Mouse (Mus musculus) kidney, adult 9 months (tissue): Measurements from ENCODE around the gene Dpagt1.
"Not testable (repeated sequence)": the region's sequence is repeated elsewhere in the genome, so short reads cannot be mapped to it uniquely, and the experiment has no call there.

ENCODE experiments used
- DNase-seq: peaks from one replicate; pipeline ENCODE4 v3.0.0; 2022

Dpagt1 gene

GRCm38 (mm10) chr9:44341487-44341886, 15.7 kb downstream of the Dpagt1 start:
- no peak for DNase-seq

DNA sequence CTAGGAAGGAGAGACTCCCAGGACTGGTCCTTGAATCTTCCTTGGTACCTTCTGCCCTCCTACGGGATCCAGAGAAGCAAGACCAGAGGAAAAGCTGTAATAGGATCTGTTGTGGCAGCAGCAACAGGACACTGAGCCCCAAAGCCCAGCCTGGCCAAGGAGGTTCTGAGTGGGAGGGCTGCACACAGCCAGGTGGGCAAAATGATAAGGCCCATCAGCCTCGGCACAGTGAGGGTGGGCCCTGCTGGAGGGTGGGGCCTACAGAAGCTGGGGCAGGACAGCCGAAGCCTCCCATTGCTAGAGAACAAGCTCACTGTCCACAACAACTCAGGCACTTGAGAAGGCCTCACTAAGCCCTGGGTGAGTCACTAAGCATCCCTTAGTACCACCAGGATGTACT, 16.4 kb downstream of the Dpagt1 start:
- no peak for DNase-seq

DNA sequence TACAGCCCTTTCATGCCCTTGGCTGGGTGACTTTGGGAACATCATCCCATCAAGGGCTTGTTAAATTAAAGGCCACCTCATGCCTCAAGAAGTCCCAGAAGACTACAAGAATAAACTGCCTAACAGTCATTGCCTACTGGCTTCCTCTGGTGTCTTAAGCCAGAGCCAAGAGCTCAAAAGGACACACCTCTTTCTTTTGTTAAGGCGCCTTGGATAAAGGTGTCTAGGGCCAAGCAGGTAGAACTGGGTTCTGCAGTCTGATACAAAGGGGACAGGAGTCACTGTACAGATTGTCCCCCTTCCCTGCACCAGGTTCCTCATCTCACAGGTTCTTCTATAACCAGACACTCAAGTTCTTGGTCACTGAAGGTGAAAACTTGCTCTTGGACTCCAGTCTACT, 16.8 kb downstream of the Dpagt1 start:
- no peak for DNase-seq

DNA sequence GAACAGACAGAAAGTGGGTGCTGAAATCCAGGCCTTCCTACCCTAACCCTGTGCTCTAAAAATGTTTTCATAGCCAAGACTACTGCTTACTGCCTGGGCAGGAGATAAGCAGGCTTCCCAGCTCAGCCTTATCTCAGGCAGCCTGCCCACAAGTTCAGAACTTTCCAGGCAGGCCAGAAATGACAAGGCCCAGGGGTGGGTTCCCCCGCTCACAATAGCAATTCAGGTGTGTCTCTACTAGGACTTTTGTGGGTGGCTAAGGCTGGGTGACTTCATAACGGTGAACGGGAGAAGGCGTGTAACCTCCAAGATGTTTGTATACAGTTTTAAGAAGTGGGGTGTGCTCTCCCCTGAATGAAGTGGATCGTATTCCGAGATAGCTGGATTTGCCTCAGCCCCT, 17.5 kb downstream of the Dpagt1 start:
- DNase-seq = no peak

- peak; percentile 94 for DNase-seq
Observed at GRCm38 (mm10) chr9:44343781-44344421, 18.1 kb downstream of the Dpagt1 start, which contains the start of gene Hmbs. Hmbs (minus strand) TSS chr9:44344228.

- DNase-seq = no peak
Observed at GRCm38 (mm10) chr9:44345570-44346433, 20.0 kb downstream of the Dpagt1 start.

DNA sequence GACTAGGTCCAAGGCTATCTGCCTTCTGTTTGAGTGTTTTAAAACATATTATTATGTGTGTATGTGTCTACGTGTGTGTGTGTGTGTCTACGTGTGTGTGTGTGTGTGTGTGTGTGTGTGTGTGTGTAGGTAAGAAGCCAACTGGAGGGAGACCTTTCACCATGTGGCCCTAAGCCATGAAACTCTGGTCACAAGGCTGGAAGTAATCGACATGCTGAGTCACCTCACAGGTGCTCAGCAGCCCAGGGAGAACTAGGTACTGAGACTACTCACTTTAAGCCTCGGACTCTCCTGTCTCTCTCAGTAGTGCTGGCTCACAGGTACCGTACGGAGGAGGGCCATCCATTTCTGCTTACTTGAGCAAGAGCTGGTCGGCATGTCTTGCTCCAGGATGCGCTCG, 21.3 kb downstream of the Dpagt1 start:
- no peak for DNase-seq

DNA sequence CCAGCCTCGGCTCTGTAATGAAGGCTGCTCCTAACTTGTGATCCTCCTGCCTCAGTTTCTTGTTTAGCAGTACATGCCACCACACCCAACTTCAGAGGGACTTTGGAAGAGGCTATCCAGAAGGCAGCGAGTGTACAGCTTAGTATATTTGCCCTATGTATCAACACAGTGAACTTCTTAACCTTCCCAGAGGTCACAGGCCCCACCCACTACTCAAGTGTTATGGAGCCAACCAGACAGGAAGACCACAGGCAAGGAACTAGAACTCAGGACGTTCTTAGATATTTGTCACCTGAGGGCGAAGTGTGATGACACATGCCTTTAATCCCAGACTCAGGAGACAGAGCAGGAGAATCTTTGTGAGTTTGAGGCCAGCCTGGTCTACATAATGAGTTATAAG, 21.8 kb downstream of the Dpagt1 start:
- DNase-seq = no peak

DNA sequence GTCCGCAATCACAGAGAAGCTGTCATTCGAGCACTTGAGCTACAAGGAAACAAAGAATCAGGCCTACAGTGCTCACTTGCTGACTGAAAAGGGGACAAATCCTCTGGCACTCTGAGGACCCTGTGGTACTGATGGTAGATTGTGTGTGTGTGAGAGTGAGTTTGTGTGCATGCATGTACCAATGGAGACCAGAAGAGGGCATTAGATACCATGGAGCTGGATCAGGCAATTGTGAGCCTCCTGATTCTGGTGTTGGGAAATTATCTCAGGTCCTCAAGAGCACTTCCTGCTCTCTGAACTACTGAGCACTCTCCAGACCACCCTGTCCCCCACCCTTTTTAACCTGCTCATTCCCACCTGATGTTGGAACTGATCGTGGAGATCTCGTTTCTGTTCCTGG, 22.7 kb downstream of the Dpagt1 start:
- DNase-seq = no peak

DNA sequence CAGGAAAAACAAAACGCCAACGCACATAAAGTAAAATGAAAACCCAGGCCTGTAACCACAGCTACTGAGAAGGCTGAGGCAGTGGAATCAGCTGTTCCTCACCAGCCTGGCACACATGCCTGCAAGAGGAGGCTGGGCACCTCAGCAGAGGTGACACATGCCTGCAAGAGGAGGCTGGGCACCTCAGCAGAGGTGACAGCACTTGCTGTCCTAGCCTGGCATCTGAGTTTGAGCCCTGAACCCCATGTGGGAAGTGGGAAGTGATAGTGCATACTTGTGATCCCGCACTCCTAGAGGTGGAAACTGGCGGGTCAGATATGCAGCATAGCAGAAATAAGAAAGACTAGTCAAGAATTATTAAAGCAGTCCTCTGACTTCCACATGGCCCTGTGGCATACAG, 25.6 kb downstream of the Dpagt1 start:
- DNase-seq = no peak

DNA sequence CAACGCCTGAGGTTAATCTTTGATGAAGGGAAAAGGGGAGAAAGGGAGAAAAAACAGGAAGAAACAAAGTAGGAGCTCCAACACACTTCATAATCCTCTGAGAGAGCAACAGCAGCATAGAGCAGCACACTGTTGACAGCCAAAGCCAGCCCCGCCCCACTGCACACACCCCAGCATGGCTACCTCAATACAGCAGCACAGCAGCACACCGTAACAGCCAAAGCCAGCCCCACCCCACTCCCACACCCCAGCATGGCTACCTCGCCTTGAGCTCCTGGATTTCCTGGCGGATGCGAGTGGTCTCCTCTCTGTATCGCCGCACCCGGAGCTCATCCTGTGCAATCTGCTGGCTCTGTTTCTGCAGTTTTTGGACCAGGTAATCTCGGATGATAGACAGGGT, 26.5 kb downstream of the Dpagt1 start:
- no peak for DNase-seq

DNA sequence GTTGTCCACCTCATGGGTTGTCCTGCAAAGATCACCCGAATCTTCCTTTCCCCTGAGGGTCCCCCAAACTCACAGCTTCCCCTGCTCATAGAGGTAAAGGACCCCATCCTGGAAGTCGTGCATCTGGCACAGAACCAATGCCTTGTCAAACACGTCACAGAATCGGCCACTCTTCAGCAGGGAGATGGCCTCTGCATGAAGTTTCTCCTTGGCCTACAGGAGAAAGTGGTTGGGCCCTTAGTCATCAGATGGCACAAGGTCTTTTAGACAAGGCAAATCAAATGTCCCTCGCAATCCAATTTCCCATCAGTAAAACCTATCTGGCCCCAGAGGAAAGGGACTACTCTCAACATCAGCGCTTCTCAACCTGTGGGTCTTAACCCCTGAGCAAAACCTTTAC, 27.3 kb downstream of the Dpagt1 start:
- no peak for DNase-seq

GRCm38 (mm10) chr9:44357207-44357606, 31.4 kb downstream of the Dpagt1 start:
- no peak for DNase-seq

- DNase-seq = peak; percentile 96
Observed at GRCm38 (mm10) chr9:44361190-44361917, 35.5 kb downstream of the Dpagt1 start, which contains the start of gene Vps11. Vps11 (minus strand) TSS chr9:44361670.

DNA sequence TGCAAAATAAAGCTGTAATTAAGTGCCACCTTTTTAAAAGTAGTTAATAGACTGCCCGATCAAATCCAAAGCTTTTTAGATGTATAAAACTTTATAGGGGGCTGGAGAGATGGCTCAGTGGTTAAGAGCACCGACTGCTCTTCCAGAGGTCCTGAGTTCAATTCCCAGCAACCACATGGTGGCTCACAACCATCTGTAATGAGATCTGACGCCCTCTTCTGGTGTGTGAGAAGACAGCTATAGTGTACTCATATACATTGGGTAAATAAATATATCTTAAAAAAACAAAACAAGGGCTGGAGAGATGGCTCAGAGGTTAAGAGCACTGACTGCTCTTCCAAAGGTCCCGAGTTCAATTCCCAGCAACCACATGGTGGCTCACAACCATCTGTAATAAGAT, 36.1 kb downstream of the Dpagt1 start:
- DNase-seq = not testable (repeated sequence)

- peak; percentile 62 for DNase-seq
Observed at GRCm38 (mm10) chr9:44364480-44364879, 38.7 kb downstream of the Dpagt1 start.

GRCm38 (mm10) chr9:44373386-44373785, 47.6 kb downstream of the Dpagt1 start:
- no peak for DNase-seq

GRCm38 (mm10) chr9:44376141-44376540, 50.3 kb downstream of the Dpagt1 start:
- no peak for DNase-seq

GRCm38 (mm10) chr9:44377335-44377734, 51.5 kb downstream of the Dpagt1 start:
- not testable (repeated sequence) for DNase-seq

- no peak for DNase-seq
Observed at GRCm38 (mm10) chr9:44378153-44378730, 52.4 kb downstream of the Dpagt1 start.

DNA sequence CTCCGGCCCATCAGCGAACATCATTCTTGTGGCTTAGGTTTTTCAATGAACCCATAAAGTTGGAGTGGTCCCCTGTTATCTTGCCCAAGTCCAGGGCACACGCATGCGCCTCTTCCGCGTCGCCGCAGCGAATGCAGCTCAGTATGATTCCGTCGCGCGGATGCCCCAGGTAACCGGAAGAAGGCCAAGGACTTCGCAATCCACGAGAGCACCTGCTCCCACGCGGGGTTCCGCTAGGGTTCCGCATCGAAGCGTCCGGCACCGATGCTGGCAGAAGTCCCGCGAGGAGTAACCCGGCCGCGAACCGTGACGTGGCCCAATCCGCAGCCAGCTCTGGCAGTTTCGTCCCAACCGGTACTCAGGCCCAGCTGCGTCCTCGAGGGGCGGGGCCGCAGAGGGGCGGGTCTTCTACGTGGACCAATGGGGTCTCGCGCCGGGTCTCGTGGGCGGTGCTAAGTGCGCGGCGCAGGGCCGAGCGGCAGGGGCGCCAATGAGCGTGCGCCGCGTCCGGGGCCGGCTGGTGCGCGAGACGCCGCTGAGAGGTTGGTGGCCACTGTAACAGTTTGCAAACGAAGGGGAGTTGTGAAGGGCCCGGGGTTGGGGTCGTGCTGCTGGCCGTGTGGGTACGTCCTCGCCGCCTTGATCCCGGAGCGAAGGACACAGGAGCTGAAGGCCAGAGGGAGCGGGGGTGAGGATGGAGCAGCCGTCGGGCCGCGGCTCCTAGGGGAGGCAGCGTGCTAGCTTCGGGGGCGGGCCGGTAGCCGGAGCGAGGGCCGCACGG, 53.4 kb downstream of the Dpagt1 start, which contains the start of gene Hyou1:
TSS of gene Hyou1 (plus strand) at position 437 of the 781 bp plus-strand sequence.
- DNase-seq = peak; percentile 99

DNA sequence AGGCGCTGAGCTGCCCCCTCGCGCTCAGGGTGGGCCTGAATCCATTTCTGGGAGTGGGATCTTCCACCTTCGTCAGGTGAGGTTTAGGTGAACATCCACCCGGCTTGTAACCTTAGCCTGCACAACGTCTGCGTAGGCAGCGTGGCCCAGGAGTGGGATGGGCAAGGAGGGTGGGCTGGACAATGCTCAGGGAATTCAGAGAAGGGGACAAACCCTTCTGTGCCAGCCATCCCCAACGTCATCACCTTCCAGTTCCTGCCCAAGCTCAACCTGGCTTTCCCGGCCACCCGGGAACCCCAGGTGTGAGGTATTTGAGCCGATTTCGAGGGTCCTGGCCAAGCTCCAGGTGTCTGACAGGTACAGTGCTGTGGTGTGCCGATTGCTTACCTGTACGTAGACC, 54.0 kb downstream of the Dpagt1 start:
- DNase-seq = no peak
